Mouse (Mus musculus) left cerebral cortex, adult 2 months (tissue): ENCODE measurements at regions not wholly inside any gene's neighbourhood (a gene's known extent, or its start where the extent isn't known, plus 50 kb on each side); places are given as distances from the start of the nearest gene placed in this dataset.

ENCODE experiments used
- DNase-seq, 2 experiments: peaks; one replicate each; pipeline ENCODE4 v3.0.0; 2021 to 2022; ENCODE audit warnings: low spot score in 2 of 2, mixed read lengths in 1 of 2; ENCODE audit errors: extremely low spot score in 1 of 2
- H3K27ac ChIP-seq: fragments of 200-600 bp; 2 replicates; pipeline ENCODE4 v1.8.1; 2022
- H3K4me3 ChIP-seq: fragments of 200-600 bp; 2 replicates; pipeline ENCODE4 v1.8.1; 2022
- CTCF ChIP-seq: fragments of 200-600 bp; IDR thresholded peaks from 2 replicates; pipeline ENCODE4 v1.8.1; 2022; ENCODE audit warnings: antibody characterized with exemption, mild to moderate bottlenecking, moderate library complexity
- intact Hi-C: fragments of 180-260 bp; cut with DNase I; formaldehyde crosslinking; loops from one replicate; pipeline ENCODE4 v1.15.1; 2025

- Histone ChIP-seq H3K27ac (no peak overlapping the region), H3K4me3 (no peak overlapping the region)
- intact Hi-C loops = no loop called here
- no peak for TF ChIP-seq CTCF
- DNase-seq = no peak
These were observed 74.1 kb downstream of the Ets2 start for GRCm38 (mm10) chr16:95776010-95776409.

- intact Hi-C loops = no loop called here
These were observed 73.5 kb downstream of the Ets2 start for GRCm38 (mm10) chr16:95775361-95775760.

GRCm38 (mm10) chr16:95773151-95773550, 71.3 kb downstream of the Ets2 start:
- Histone ChIP-seq H3K27ac (no peak overlapping the region), H3K4me3 (no peak overlapping the region)
- no peak for DNase-seq
- intact Hi-C loops = no loop called here
- TF ChIP-seq CTCF = no peak

More at GRCm38 (mm10) chr16:95775361-95775760, 73.5 kb downstream of the Ets2 start:
- no peak overlapping the region for H3K4me3 ChIP-seq
- H3K27ac ChIP-seq = no peak overlapping the region
- TF ChIP-seq CTCF = no peak
- no peak for DNase-seq
